Comparison of ENCODE assay signal across 13 mouse cellular contexts in genomic region chr19:60773366-60773765, GRCm38 (mm10).
"Had no signal": no experiment of that assay in that cellular context is flagged by ENCODE, and none has a peak within 500 bp of the region (broad histone marks: within the 10 kb centered on the region; RNA-seq: fewer than 3 reads in every experiment).

No protein-coding gene starts in this region.

- H3K4me2 ChIP-seq: kidney, embryonic 15.5 days; liver, embryonic 13.5 days; lung, embryonic 15.5 days; midbrain, embryonic 12.5 days had no signal

- H3K27me3 ChIP-seq: kidney, embryonic 15.5 days; liver, embryonic 13.5 days; lung, embryonic 15.5 days; megakaryocyte, embryonic 14.5 days; midbrain, embryonic 12.5 days had no signal

- H3K9ac ChIP-seq: kidney, embryonic 15.5 days; liver, embryonic 13.5 days; liver, postnatal 0 days; lung, embryonic 15.5 days; midbrain, embryonic 12.5 days had no signal

- DNase-seq: kidney, postnatal 14 days; liver, embryonic 13.5 days; liver, postnatal 0 days; lung, postnatal 14 days; thymus, postnatal 4 days had no signal

- H3K9me3 ChIP-seq: kidney, embryonic 15.5 days; limb, embryonic 10.5 days; liver, embryonic 13.5 days; lung, embryonic 15.5 days; megakaryocyte, embryonic 14.5 days; midbrain, embryonic 12.5 days had no signal

- H3K4me3 ChIP-seq: kidney, embryonic 15.5 days; left cerebral cortex, adult 2 months; limb, embryonic 10.5 days; liver, embryonic 13.5 days; lung, embryonic 15.5 days; megakaryocyte, embryonic 14.5 days; midbrain, embryonic 12.5 days had no signal

- H3K4me1 ChIP-seq: kidney, embryonic 15.5 days; limb, embryonic 10.5 days; liver, embryonic 13.5 days; lung, embryonic 15.5 days; megakaryocyte, embryonic 14.5 days; midbrain, embryonic 12.5 days had no signal

- H3K27ac ChIP-seq: kidney, embryonic 15.5 days; left cerebral cortex, adult 2 months; limb, embryonic 10.5 days; liver, embryonic 13.5 days; lung, embryonic 15.5 days; macrophage; midbrain, embryonic 12.5 days; stomach, postnatal 0 days had no signal

- ATAC-seq: liver, postnatal 0 days had no signal
